21 mouse cellular contexts compared by ENCODE assay signal in the genomic region with DNA sequence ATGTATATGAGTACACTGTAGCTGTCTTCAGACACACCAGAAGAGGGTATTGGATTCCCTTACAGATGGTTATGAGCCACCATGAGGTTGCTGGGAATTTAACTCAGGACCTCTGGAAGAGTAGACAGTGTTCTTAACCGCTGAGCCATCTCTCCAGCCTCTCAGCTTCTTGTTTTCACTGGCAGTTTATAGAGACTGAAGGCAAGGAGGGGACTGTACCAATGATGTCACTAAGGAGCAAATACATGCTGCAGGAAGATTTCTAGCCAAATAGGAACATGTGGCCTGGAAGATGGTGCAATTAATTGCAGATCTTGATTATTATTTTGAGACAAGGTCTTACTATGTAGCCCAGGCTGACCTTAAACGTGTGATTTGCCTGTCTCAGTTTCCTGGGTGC. TPM values are rescaled to one million over a fixed set of nuclear protein-coding genes. Genes with fewer than 3 reads are reported as not detected.
DNase-seq lines count a peak whose midpoint lies in the region; TF ChIP-seq lines count a peak whose summit lies in the region.
"Had no signal": no experiment of that assay in that cellular context is flagged by ENCODE, and none has a peak within 500 bp of the region (broad histone marks: within the 10 kb centered on the region; RNA-seq: fewer than 3 reads in every experiment).

No protein-coding gene starts in this region.

- no peaks in the 10 kb centered on the region for H3K36me3 ChIP-seq in heart, embryonic 10.5 days
- no peaks in the 10 kb centered on the region for H3K36me3 ChIP-seq in thymus, adult 2 months (ENCODE audit: control insufficient read depth, insufficient read depth, low read length)
- H3K36me3 ChIP-seq: G1E had no signal

- H3K4me1 ChIP-seq in heart, embryonic 10.5 days, result peaks cover 9% of the 10 kb centered on the region; the same call in 1 of the 2 replicates
- H3K4me1 ChIP-seq in thymus, adult 2 months (replicated peaks; ENCODE audit: control insufficient read depth, insufficient read depth, low read length), result no peaks in the 10 kb centered on the region

- no peak for TF ChIP-seq CTCF in thymus, adult 2 months (IDR thresholded peaks at IDR 0.05; ENCODE audit: borderline replicate concordance, control insufficient read depth, extremely low read depth, insufficient read depth, low read length, poor library complexity)

- H3K9me3 ChIP-seq in heart, embryonic 10.5 days, result no peaks in the 10 kb centered on the region
- H3K9me3 ChIP-seq: G1E had no signal

- H3K27ac ChIP-seq in heart, embryonic 10.5 days, result no peak overlapping the region
- H3K27ac ChIP-seq in thymus, adult 2 months (ENCODE audit: control insufficient read depth, insufficient read depth, low read length), result no peak overlapping the region

- no peak for TF ChIP-seq POLR2A in thymus, adult 2 months (IDR thresholded peaks at IDR 0.05; ENCODE audit: control insufficient read depth, extremely low read depth, insufficient read depth, low read length, poor library complexity)

- intact Hi-C loops in heart, postnatal 10 days (cut with DNase I), result no loop called here

- 70% methylated on average over 2 of the region's 2 CpGs for WGBS in heart, embryonic 10.5 days
- WGBS in thymus, adult 2 months, result 90% methylated on average over 2 of the region's 2 CpGs

- H3K27me3 ChIP-seq in heart, embryonic 10.5 days (ENCODE audit: insufficient read depth, poor library complexity, severe bottlenecking), result no peaks in the 10 kb centered on the region
- no peaks in the 10 kb centered on the region for H3K27me3 ChIP-seq in thymus, adult 2 months (ENCODE audit: control insufficient read depth, insufficient read depth, low read length)
- H3K27me3 ChIP-seq: CH12.LX, Patski had no signal

- no peak overlapping the region for H3K4me3 ChIP-seq in heart, embryonic 10.5 days
- no peak overlapping the region for H3K4me3 ChIP-seq in thymus, adult 2 months (ENCODE audit: control insufficient read depth, insufficient read depth, low read length)

- peak; percentile 16 for DNase-seq in heart, embryonic 10.5 days (ENCODE audit: low spot score)
- no peak for DNase-seq in heart, postnatal 10 days
- DNase-seq in 3134 (ENCODE audit: extremely low read depth, insufficient read length, low spot score) (peak; percentile 68), 3T3-L1 (ENCODE audit: low read depth, low spot score) (peak; percentile 61)
- DNase-seq in urinary bladder, postnatal 14 days (ENCODE audit: low spot score), result no peak
- DNase-seq in thymus, adult 2 months, result no peak
- DNase-seq: adrenal gland, adult 2 months; adrenal gland, adult 8-10 months; adrenal gland, postnatal 10 days; adrenal gland, postnatal 14 days; adrenal gland, postnatal 25 days; adrenal gland, postnatal 36 days; B cell, adult 2 months; cerebellum, adult 11 months; cerebellum, adult 11-12 months; cerebellum, adult 18-20 months; cerebellum, adult 2 months; cerebellum, adult 8-10 months had no signal

RNA-seq across cellular contexts. Expression of a gene that starts 27.9 kb away (rescaled TPM):
- 39.0 and 40.8 TPM in 2 replicates for polyA plus RNA-seq in heart, embryonic 10.5 days (2016; fragmentation: Nextera tagmentation; extraction: Ambion mirVana)
- total RNA-seq in heart, postnatal 10 days (2021), result 10 to 100 TPM; 40.0 to 42.7 TPM
- polyA plus RNA-seq in thymus, adult 2 months (2012; rRNA removed), result 31.6 and 33.6 TPM in 2 replicates

RNA-seq across cellular contexts. Expression of a gene that starts 55.4 kb away (rescaled TPM):
- 6.7 and 10.8 TPM in 2 replicates for polyA plus RNA-seq in heart, embryonic 10.5 days (2016; fragmentation: Nextera tagmentation; extraction: Ambion mirVana)
- total RNA-seq in heart, postnatal 10 days (2021), result 1 to 10 TPM; 3.1 to 3.5 TPM
- polyA plus RNA-seq in thymus, adult 2 months (2012; rRNA removed), result 4.7 and 4.8 TPM in 2 replicates

Comparison
In these comparisons a context has a peak if more than half of its experiments do, and no peak if none do; other contexts are left out.
1. DNase-seq: peak in heart, embryonic 10.5 days (single experiment), 3134 (single experiment) and 3T3-L1 (single experiment); none in heart, postnatal 10 days (0 of 2), urinary bladder, postnatal 14 days (single experiment) and thymus, adult 2 months (single experiment).